Mouse (Mus musculus) bone marrow, adult 2 months (tissue): ENCODE measurements around the gene Xrcc3.

Source experiments
- CTCF ChIP-seq: fragments of 200-500 bp; IDR thresholded peaks from 2 replicates; pipeline ENCODE4 v1.5.1; 2011; ENCODE audit warnings: low read length, control low read depth; ENCODE audit not compliant: control insufficient read depth, insufficient read depth
- POLR2A ChIP-seq: fragments of 200-500 bp; IDR thresholded peaks from 2 replicates; pipeline ENCODE4 v1.6.1; 2011; ENCODE audit warnings: low read depth, mild to moderate bottlenecking, control low read depth, low read length, borderline replicate concordance; ENCODE audit not compliant: control insufficient read depth

GRCm38 (mm10) chr12:111774845-111775244 lies 38.8 kb downstream of the Xrcc3 start:
- TF ChIP-seq CTCF (no peak), POLR2A (no peak)
